Comparison of ENCODE assay signal across 39 mouse cellular contexts in the genomic region with DNA sequence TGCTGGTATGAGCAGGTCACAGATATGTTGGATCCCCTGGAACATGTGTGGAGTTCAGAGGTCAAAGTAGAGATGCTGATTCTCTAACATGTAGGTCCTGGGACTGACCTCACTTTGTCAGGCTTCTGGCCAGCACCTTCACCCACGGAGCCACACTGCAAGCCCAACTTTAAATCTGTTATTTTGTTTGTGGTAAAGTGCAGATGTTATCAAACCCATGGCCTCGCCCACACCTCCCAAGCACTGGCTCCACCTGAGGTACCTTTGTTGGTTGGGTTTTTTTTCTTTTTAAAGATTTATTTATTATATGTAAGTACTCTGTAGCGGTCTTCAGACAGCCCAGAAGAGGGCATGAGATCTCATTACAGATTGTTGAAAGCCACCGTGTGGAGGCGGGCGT. TPM values are rescaled to one million over a fixed set of nuclear protein-coding genes. Genes with fewer than 3 reads are reported as not detected.
DNase-seq lines count a peak whose midpoint lies in the region; ATAC-seq and TF ChIP-seq lines count a peak whose summit lies in the region.
"Had no signal": no experiment of that assay in that cellular context is flagged by ENCODE, and none has a peak within 500 bp of the region (broad histone marks: within the 10 kb centered on the region; RNA-seq: fewer than 3 reads in every experiment).

No protein-coding gene starts in this region.

- H3K9me3 ChIP-seq in intestine, embryonic 14.5 days (ENCODE audit: control insufficient read depth, low read length): no peaks in the 10 kb centered on the region
- H3K9me3 ChIP-seq in intestine, postnatal 0 days (ENCODE audit: control insufficient read depth): no peaks in the 10 kb centered on the region
- no peaks in the 10 kb centered on the region for H3K9me3 ChIP-seq in liver, embryonic 11.5 days (ENCODE audit: control insufficient read depth, low read length)
- H3K9me3 ChIP-seq in liver, postnatal 0 days (ENCODE audit: low read length): no peaks in the 10 kb centered on the region
- H3K9me3 ChIP-seq in midbrain, embryonic 16.5 days (replicated peaks; ENCODE audit: control insufficient read depth, low read length, poor library complexity, severe bottlenecking): no peaks in the 10 kb centered on the region
- no peaks in the 10 kb centered on the region for H3K9me3 ChIP-seq in midbrain, embryonic 14.5 days (ENCODE audit: control insufficient read depth, low read length)
- H3K9me3 ChIP-seq: neural tube, embryonic 12.5 days had no signal

- peak; percentile 38; the same call in 1 of the 2 replicates for ATAC-seq in intestine, embryonic 14.5 days (replicated peaks; ENCODE audit: low FRiP score, low TSS enrichment, low read depth)
- no peak for ATAC-seq in intestine, postnatal 0 days
- peak; percentile 40; the same call in 1 of the 2 replicates for ATAC-seq in liver, embryonic 11.5 days (replicated peaks; ENCODE audit: low FRiP score)
- ATAC-seq in liver, postnatal 0 days: no peak
- ATAC-seq in midbrain, embryonic 16.5 days: peak; percentile 29; the same call in 1 of the 2 replicates
- no peak for ATAC-seq in midbrain, embryonic 14.5 days (ENCODE audit: low FRiP score, low TSS enrichment)
- ATAC-seq: activated CD4-positive, CD25-positive, alpha-beta regulatory T cell, adult 4 months; CD4-positive, CD25-positive, alpha-beta regulatory T cell, adult 4 months; forebrain, embryonic 14.5 days; inflammation-experienced regulatory T-cells, adult 6 months had no signal

- no peak overlapping the region for H3K27ac ChIP-seq in intestine, embryonic 14.5 days (ENCODE audit: low read depth)
- H3K27ac ChIP-seq in intestine, postnatal 0 days (ENCODE audit: low read depth, low read length): no peak overlapping the region
- H3K27ac ChIP-seq in liver, embryonic 11.5 days (ENCODE audit: low read depth, low read length): no peak overlapping the region
- no peak overlapping the region for H3K27ac ChIP-seq in liver, postnatal 0 days (ENCODE audit: low read depth)
- no peak overlapping the region for H3K27ac ChIP-seq in midbrain, embryonic 16.5 days (ENCODE audit: low read length)
- no peak overlapping the region for H3K27ac ChIP-seq in midbrain, embryonic 14.5 days (replicated peaks; ENCODE audit: low read depth, low read length)
- H3K27ac ChIP-seq: hindbrain, embryonic 14.5 days; neural tube, embryonic 12.5 days had no signal

- no peak overlapping the region for H3K9ac ChIP-seq in intestine, embryonic 14.5 days (ENCODE audit: low read length)
- no peak overlapping the region for H3K9ac ChIP-seq in intestine, postnatal 0 days (ENCODE audit: low read depth, low read length)
- H3K9ac ChIP-seq in liver, embryonic 11.5 days (ENCODE audit: low read depth, low read length): no peak overlapping the region
- no peak overlapping the region for H3K9ac ChIP-seq in liver, postnatal 0 days (replicated peaks)
- H3K9ac ChIP-seq in midbrain, embryonic 16.5 days (ENCODE audit: low read depth, low read length): no peak overlapping the region
- no peak overlapping the region for H3K9ac ChIP-seq in midbrain, embryonic 14.5 days (replicated peaks; ENCODE audit: low read length)
- H3K9ac ChIP-seq: hindbrain, embryonic 14.5 days; neural tube, embryonic 12.5 days had no signal

- H3K36me3 ChIP-seq in intestine, embryonic 14.5 days (ENCODE audit: control insufficient read depth, insufficient read depth, low read length): peaks cover 46% of the 10 kb centered on the region
- H3K36me3 ChIP-seq in intestine, postnatal 0 days (ENCODE audit: control insufficient read depth, insufficient read depth): peaks cover 44% of the 10 kb centered on the region
- H3K36me3 ChIP-seq in liver, embryonic 11.5 days (ENCODE audit: control insufficient read depth, insufficient read depth, low read length): peaks cover 41% of the 10 kb centered on the region
- H3K36me3 ChIP-seq in liver, postnatal 0 days (replicated peaks; ENCODE audit: insufficient read depth, low read length): peaks cover 41% of the 10 kb centered on the region
- peaks cover 40% of the 10 kb centered on the region for H3K36me3 ChIP-seq in midbrain, embryonic 16.5 days (ENCODE audit: control insufficient read depth, insufficient read depth, low read length)
- peaks cover 45% of the 10 kb centered on the region for H3K36me3 ChIP-seq in midbrain, embryonic 14.5 days (ENCODE audit: control insufficient read depth, insufficient read depth, low read length)

- WGBS in intestine, embryonic 14.5 days: 85% methylated on average over 6 of the region's 6 CpGs
- 87% methylated on average over 6 of the region's 6 CpGs for WGBS in intestine, postnatal 0 days
- WGBS in liver, embryonic 11.5 days: 75% methylated on average over 6 of the region's 6 CpGs
- 80% methylated on average over 6 of the region's 6 CpGs for WGBS in liver, postnatal 0 days (ENCODE audit: insufficient replicate concordance)
- WGBS in midbrain, embryonic 16.5 days: 92% methylated on average over 6 of the region's 6 CpGs
- 92% methylated on average over 6 of the region's 6 CpGs for WGBS in midbrain, embryonic 14.5 days

- no peak for TF ChIP-seq EP300 in liver, postnatal 0 days (IDR thresholded peaks at IDR 0.05; ENCODE audit: low read depth)

- no peaks in the 10 kb centered on the region for H3K27me3 ChIP-seq in intestine, embryonic 14.5 days (replicated peaks; ENCODE audit: control insufficient read depth, insufficient read depth, low read length)
- no peaks in the 10 kb centered on the region for H3K27me3 ChIP-seq in intestine, postnatal 0 days (replicated peaks; ENCODE audit: control insufficient read depth, insufficient read depth, low read length)
- peaks cover under 1% of the 10 kb centered on the region; the same call in 1 of the 2 replicates for H3K27me3 ChIP-seq in liver, embryonic 11.5 days (replicated peaks; ENCODE audit: control insufficient read depth, insufficient read depth, low read length)
- H3K27me3 ChIP-seq in liver, postnatal 0 days (ENCODE audit: insufficient read depth, low read length): no peaks in the 10 kb centered on the region
- H3K27me3 ChIP-seq in midbrain, embryonic 16.5 days (ENCODE audit: control insufficient read depth, insufficient read depth, low read depth, low read length): no peaks in the 10 kb centered on the region
- no peaks in the 10 kb centered on the region for H3K27me3 ChIP-seq in midbrain, embryonic 14.5 days (ENCODE audit: control insufficient read depth, insufficient read depth, low read length)
- H3K27me3 ChIP-seq: neural tube, embryonic 12.5 days had no signal

- no peak for DNase-seq in intestine, embryonic 14.5 days (ENCODE audit: low spot score)
- no peak for DNase-seq in liver, embryonic 11.5 days (ENCODE audit: low spot score)
- no peak for DNase-seq in liver, postnatal 0 days
- no peak for DNase-seq in midbrain, embryonic 14.5 days
- no peak for DNase-seq in heart, postnatal 36 days
- DNase-seq: adrenal gland, adult 2 months; adrenal gland, postnatal 36 days; cerebellum, adult 18-20 months; cerebellum, postnatal 10 days; gastrocnemius, postnatal 25 days; heart, adult 11 months; heart, postnatal 4 days; kidney, adult 9 months; kidney, postnatal 25 days; left cerebral cortex, postnatal 4 days; lung, adult 18-20 months; lung, postnatal 14 days; right cerebral cortex, adult 18-20 months; spleen, adult 18-20 months; thymus, adult 2 months; thymus, postnatal 36 days had no signal

- intact Hi-C loops in heart, postnatal 36 days (cut with DNase I): no loop called here

- H3K4me3 ChIP-seq in intestine, embryonic 14.5 days (ENCODE audit: low read depth, low read length): no peak overlapping the region
- H3K4me3 ChIP-seq in intestine, postnatal 0 days (ENCODE audit: low read depth, low read length): no peak overlapping the region
- H3K4me3 ChIP-seq in liver, embryonic 11.5 days (ENCODE audit: low read depth, low read length): no peak overlapping the region
- H3K4me3 ChIP-seq in liver, postnatal 0 days (ENCODE audit: low read depth, low read length): no peak overlapping the region
- H3K4me3 ChIP-seq in midbrain, embryonic 16.5 days (ENCODE audit: low read depth, low read length): no peak overlapping the region
- no peak overlapping the region for H3K4me3 ChIP-seq in midbrain, embryonic 14.5 days (replicated peaks; ENCODE audit: low read depth, low read length)
- H3K4me3 ChIP-seq: myocyte; neural tube, embryonic 12.5 days had no signal

- H3K4me1 ChIP-seq in intestine, embryonic 14.5 days (replicated peaks; ENCODE audit: control insufficient read depth, insufficient read depth, low read length): no peaks in the 10 kb centered on the region
- H3K4me1 ChIP-seq in intestine, postnatal 0 days (replicated peaks; ENCODE audit: control insufficient read depth, insufficient read depth, low read length): no peaks in the 10 kb centered on the region
- no peaks in the 10 kb centered on the region for H3K4me1 ChIP-seq in liver, embryonic 11.5 days (replicated peaks; ENCODE audit: control insufficient read depth, insufficient read depth, low read length)
- H3K4me1 ChIP-seq in liver, postnatal 0 days (ENCODE audit: insufficient read depth): no peaks in the 10 kb centered on the region
- no peaks in the 10 kb centered on the region for H3K4me1 ChIP-seq in midbrain, embryonic 16.5 days (ENCODE audit: control insufficient read depth, insufficient read depth, low read length)
- no peaks in the 10 kb centered on the region for H3K4me1 ChIP-seq in midbrain, embryonic 14.5 days (ENCODE audit: control insufficient read depth, insufficient read depth, low read length)
- H3K4me1 ChIP-seq: neural tube, embryonic 12.5 days had no signal

- no peak for TF ChIP-seq CTCF in intestine, postnatal 0 days (IDR thresholded peaks at IDR 0.05; ENCODE audit: low read depth)
- no peak for TF ChIP-seq CTCF in liver, postnatal 0 days (IDR thresholded peaks at IDR 0.05; ENCODE audit: low read depth)

- no peak overlapping the region for H3K4me2 ChIP-seq in intestine, embryonic 14.5 days (ENCODE audit: low read length)
- no peak overlapping the region for H3K4me2 ChIP-seq in intestine, postnatal 0 days (replicated peaks; ENCODE audit: low read depth)
- no peak overlapping the region for H3K4me2 ChIP-seq in liver, embryonic 11.5 days
- no peak overlapping the region for H3K4me2 ChIP-seq in liver, postnatal 0 days (ENCODE audit: low read depth, low read length)
- no peak overlapping the region for H3K4me2 ChIP-seq in midbrain, embryonic 16.5 days (ENCODE audit: low read length)
- H3K4me2 ChIP-seq in midbrain, embryonic 14.5 days (ENCODE audit: low read length): no peak overlapping the region
- H3K4me2 ChIP-seq: heart, embryonic 11.5 days; hindbrain, embryonic 14.5 days; neural tube, embryonic 12.5 days had no signal

RNA-seq across cellular contexts. Expression of gene Wtip, which starts 6.4 kb away (rescaled TPM):
- polyA plus RNA-seq in intestine, embryonic 14.5 days (2014; fragmentation: Nextera tagmentation; extraction: Ambion mirVana): 5.3 and 5.5 TPM in 2 replicates
- 3.2 TPM in 2 replicates for polyA plus RNA-seq in intestine, postnatal 0 days (2015; fragmentation: Nextera tagmentation; extraction: Ambion mirVana)
- 2.2 and 3.4 TPM in 2 replicates for polyA plus RNA-seq in liver, embryonic 11.5 days (2014; fragmentation: Nextera tagmentation; extraction: Ambion mirVana)
- 0.94 and 1.5 TPM in 2 replicates for polyA plus RNA-seq in liver, postnatal 0 days (2015; fragmentation: Nextera tagmentation; extraction: Ambion mirVana)
- polyA plus RNA-seq in midbrain, embryonic 16.5 days (2015; fragmentation: Nextera tagmentation; extraction: Ambion mirVana): 2.4 and 3.8 TPM in 2 replicates
- 2.8 TPM in 2 replicates for polyA plus RNA-seq in midbrain, embryonic 14.5 days (2014; fragmentation: Nextera tagmentation; extraction: Ambion mirVana)
- total RNA-seq in heart, postnatal 36 days (2021): 10 to 100 TPM in 1 of 2 experiments, 1 to 10 TPM in 1; 8.6 to 10.3 TPM
- total RNA-seq: common myeloid progenitor, adult 5-6 weeks had no signal
- polyA plus RNA-seq: activated CD4-positive, CD25-positive, alpha-beta regulatory T cell, adult 4 months; CD4-positive, CD25-positive, alpha-beta regulatory T cell, adult 4 months; inflammation-experienced regulatory T-cells, adult 6 months had no signal

RNA-seq across cellular contexts. Expression of gene Uba2, which starts 29.9 kb away (rescaled TPM):
- polyA plus RNA-seq in intestine, embryonic 14.5 days (2014; fragmentation: Nextera tagmentation; extraction: Ambion mirVana): 187 and 201 TPM in 2 replicates
- polyA plus RNA-seq in intestine, postnatal 0 days (2015; fragmentation: Nextera tagmentation; extraction: Ambion mirVana): 50.2 and 50.8 TPM in 2 replicates
- polyA plus RNA-seq in liver, embryonic 11.5 days (2014; fragmentation: Nextera tagmentation; extraction: Ambion mirVana): 226 and 253 TPM in 2 replicates
- polyA plus RNA-seq in liver, postnatal 0 days (2015; fragmentation: Nextera tagmentation; extraction: Ambion mirVana): 42.1 and 50.0 TPM in 2 replicates
- 163 and 172 TPM in 2 replicates for polyA plus RNA-seq in midbrain, embryonic 16.5 days (2015; fragmentation: Nextera tagmentation; extraction: Ambion mirVana)
- 159 and 203 TPM in 2 replicates for polyA plus RNA-seq in midbrain, embryonic 14.5 days (2014; fragmentation: Nextera tagmentation; extraction: Ambion mirVana)
- total RNA-seq in heart, postnatal 36 days (2021): 10 to 100 TPM; 32.9 to 35.1 TPM

RNA-seq across cellular contexts. Expression of gene Scgb1b30, which starts 44.3 kb away (rescaled TPM):
- polyA plus RNA-seq in intestine, embryonic 14.5 days (2014; fragmentation: Nextera tagmentation; extraction: Ambion mirVana): not detected in 2 replicates
- polyA plus RNA-seq in intestine, postnatal 0 days (2015; fragmentation: Nextera tagmentation; extraction: Ambion mirVana): not detected in 2 replicates
- not detected in 2 replicates for polyA plus RNA-seq in liver, embryonic 11.5 days (2014; fragmentation: Nextera tagmentation; extraction: Ambion mirVana)
- not detected in 2 replicates for polyA plus RNA-seq in liver, postnatal 0 days (2015; fragmentation: Nextera tagmentation; extraction: Ambion mirVana)
- polyA plus RNA-seq in midbrain, embryonic 16.5 days (2015; fragmentation: Nextera tagmentation; extraction: Ambion mirVana): not detected in 2 replicates
- polyA plus RNA-seq in midbrain, embryonic 14.5 days (2014; fragmentation: Nextera tagmentation; extraction: Ambion mirVana): not detected in 2 replicates
- total RNA-seq in heart, postnatal 36 days (2021): not detected
- total RNA-seq: adrenal gland, adult 2 months; adrenal gland, postnatal 36 days; common myeloid progenitor, adult 5-6 weeks; gastrocnemius, postnatal 25 days; heart, postnatal 4 days; layer of hippocampus, adult 8-10 months; layer of hippocampus, postnatal 25 days; left cerebral cortex, postnatal 4 days; liver, adult 2 months; midbrain, postnatal 0 days had no signal
- polyA plus RNA-seq: activated CD4-positive, CD25-positive, alpha-beta regulatory T cell, adult 4 months; adrenal gland, adult 2 months; brain, embryonic 14.5 days; CD4-positive, CD25-positive, alpha-beta regulatory T cell, adult 4 months; embryonic facial prominence, embryonic 11.5 days; forebrain, embryonic 14.5 days; heart, embryonic 11.5 days; heart, embryonic 16.5 days; hindbrain, embryonic 14.5 days; inflammation-experienced regulatory T-cells, adult 6 months; liver, adult 2 months; midbrain, postnatal 0 days; myocyte; neural tube, embryonic 12.5 days; thymus, adult 2 months had no signal

RNA-seq across cellular contexts. Expression of gene Pdcd2l, which starts 57.0 kb away (rescaled TPM):
- 57.2 and 58.7 TPM in 2 replicates for polyA plus RNA-seq in intestine, embryonic 14.5 days (2014; fragmentation: Nextera tagmentation; extraction: Ambion mirVana)
- 26.3 and 26.7 TPM in 2 replicates for polyA plus RNA-seq in intestine, postnatal 0 days (2015; fragmentation: Nextera tagmentation; extraction: Ambion mirVana)
- 56.2 and 62.8 TPM in 2 replicates for polyA plus RNA-seq in liver, embryonic 11.5 days (2014; fragmentation: Nextera tagmentation; extraction: Ambion mirVana)
- polyA plus RNA-seq in liver, postnatal 0 days (2015; fragmentation: Nextera tagmentation; extraction: Ambion mirVana): 14.2 and 17.2 TPM in 2 replicates
- 76.9 and 84.3 TPM in 2 replicates for polyA plus RNA-seq in midbrain, embryonic 16.5 days (2015; fragmentation: Nextera tagmentation; extraction: Ambion mirVana)
- 67.7 and 77.4 TPM in 2 replicates for polyA plus RNA-seq in midbrain, embryonic 14.5 days (2014; fragmentation: Nextera tagmentation; extraction: Ambion mirVana)
- total RNA-seq in heart, postnatal 36 days (2021): 10 to 100 TPM; 21.9 to 22.1 TPM

Comparison
In these comparisons a context has a peak if more than half of its experiments do, and no peak if none do; other contexts are left out.
1. ATAC-seq: peak in intestine, embryonic 14.5 days (single experiment), liver, embryonic 11.5 days (single experiment) and midbrain, embryonic 16.5 days (single experiment); none in intestine, postnatal 0 days (single experiment), liver, postnatal 0 days (single experiment) and midbrain, embryonic 14.5 days (single experiment).